Mouse (Mus musculus) adipose tissue, adult 10 weeks (tissue): ENCODE data around the gene Gm13698. TPM values are rescaled to one million over a fixed set of nuclear protein-coding genes. Genes with fewer than 3 reads are reported as not detected.

Experiments
- polyA plus RNA-seq: library from polyadenylated mRNA; stranded (reverse); fragments of 350-450 nt; fragmentation: Illumina TruSeq; extraction: RNeasy Lipid Tissue Mini Kit (QIAGEN cat#74804); gene quantifications from one replicate; pipeline ENCODE4 v1.2.3, GENCODE M21; 2014; ENCODE audit warnings: low read depth, low replicate concordance

Gm13698 gene
- polyA plus RNA-seq, result not detected

GRCm38 (mm10) chr2:83955393-83955792, at the start of gene Gm13698:
Gene Gm13698 (plus strand): TSS chr2:83955693.

GRCm38 (mm10) chr2:83940931-83941361, 14.5 kb upstream of the Gm13698 start, which contains the start of gene Zswim2:
Gene Zswim2 (minus strand): TSS chr2:83941228.

GRCm38 (mm10) chr2:83961203-83961602, 5.7 kb downstream of the Gm13698 start, which contains the start of gene Gm13693:
Gene Gm13693 (plus strand): TSS chr2:83961503.

GRCm38 (mm10) chr2:83967013-83967412, 11.5 kb downstream of the Gm13698 start, which contains the start of gene Gm13695:
Gene Gm13695 (plus strand): TSS chr2:83967313.

GRCm38 (mm10) chr2:83972823-83973222, 17.3 kb downstream of the Gm13698 start, which contains the start of gene Gm13696:
Gene Gm13696 (plus strand): TSS chr2:83973123.

GRCm38 (mm10) chr2:83978633-83979032, 23.1 kb downstream of the Gm13698 start, which contains the start of gene Gm13694:
Gene Gm13694 (plus strand): TSS chr2:83978933.

GRCm38 (mm10) chr2:83984443-83984842, 28.9 kb downstream of the Gm13698 start, which contains the start of gene Gm13697:
Gene Gm13697 (plus strand): TSS chr2:83984743.

GRCm38 (mm10) chr2:83990253-83990652, 34.8 kb downstream of the Gm13698 start, which contains the start of gene Gm13691:
Gene Gm13691 (plus strand): TSS chr2:83990553.

Other genes with a start within 250 kb of the Gm13698 start
- 23.3 TPM for gene Itgav, start 231.3 kb upstream of the Gm13698 start, polyA plus RNA-seq
- gene Fam171b, start 143.1 kb upstream of the Gm13698 start, polyA plus RNA-seq, result 1.2 TPM
- gene Zswim2, start 14.5 kb upstream of the Gm13698 start, polyA plus RNA-seq, result 2.0 TPM
- not detected for gene Gm13693, start 5.8 kb downstream of the Gm13698 start, polyA plus RNA-seq
- gene Gm13695, start 11.6 kb downstream of the Gm13698 start, polyA plus RNA-seq, result not detected
- gene Gm13696, start 17.4 kb downstream of the Gm13698 start, polyA plus RNA-seq, result not detected
- gene Gm13694, start 23.2 kb downstream of the Gm13698 start, polyA plus RNA-seq, result not detected
- gene Gm13697, start 29.1 kb downstream of the Gm13698 start, polyA plus RNA-seq, result not detected
- gene Gm13691, start 34.9 kb downstream of the Gm13698 start, polyA plus RNA-seq, result not detected